Mouse (Mus musculus) megakaryocyte, embryonic 14.5 days (primary cell): ENCODE data around the gene 1700028P14Rik.

Experiments used
- FLI1 ChIP-seq: IDR thresholded peaks from 2 replicates; pipeline ENCODE4 v1.6.1; 2012; ENCODE audit warnings: low read length, inconsistent platforms, mixed read lengths
- GATA1 ChIP-seq: IDR thresholded peaks from 3 replicates; pipeline ENCODE4 v1.6.1; 2012; ENCODE audit warnings: mixed read lengths, low read length, inconsistent platforms, borderline replicate concordance

DNA sequence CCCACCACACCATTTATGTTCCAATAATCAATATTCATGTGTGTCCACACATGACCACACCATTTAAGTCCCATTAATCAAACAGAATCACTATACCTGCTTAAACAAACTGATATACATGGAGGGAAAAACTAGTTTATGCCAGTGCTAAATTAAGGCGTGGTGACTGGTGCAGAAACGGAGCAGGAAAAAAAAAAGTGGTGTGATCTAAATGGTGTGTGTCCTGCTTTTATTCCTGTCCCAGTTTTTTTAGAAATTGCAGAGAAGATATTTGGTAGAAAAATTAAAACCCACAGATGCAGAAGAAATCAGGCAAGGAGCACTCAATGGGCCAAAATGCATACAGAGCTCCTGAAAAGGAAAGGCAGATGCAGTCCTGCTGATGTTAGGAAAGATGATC lies 44.7 kb downstream of the 1700028P14Rik start:
- TF ChIP-seq GATA1 (no peak), FLI1 (no peak)
